Mouse (Mus musculus): Measurements from ENCODE around the gene Cldn22. TPM values are rescaled to one million over a fixed set of nuclear protein-coding genes. Genes with fewer than 3 reads are reported as not detected.

The Cldn22 gene
- polyA plus RNA-seq, 1 experiment from 2014 or later = not detected

DNA sequence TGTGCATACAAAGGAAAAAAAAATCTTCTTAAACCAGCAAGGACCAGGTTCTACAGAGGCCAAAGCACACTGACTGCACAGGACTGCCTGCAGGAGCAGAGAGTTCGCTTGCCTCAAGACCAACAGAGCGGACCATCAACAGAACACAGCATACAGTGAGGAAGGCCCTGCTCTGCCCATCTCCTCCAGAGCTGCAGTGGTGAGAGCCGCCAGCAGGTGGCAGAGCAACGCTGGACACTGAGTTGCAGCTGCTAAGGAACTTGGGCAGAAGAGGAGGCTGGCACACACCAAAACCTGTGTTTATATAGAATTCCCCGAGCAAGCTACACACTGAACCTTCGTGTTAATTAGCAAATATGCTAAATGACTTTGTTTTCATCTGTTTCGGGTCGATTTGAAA lies 42.8 kb downstream of the Cldn22 start:
- no peak overlapping the region for H3K4me3 ChIP-seq (ENCODE audit: low read depth, low read length)
- WGBS = 24% methylated on average over 8 of the region's 8 CpGs
- no peak overlapping the region for H3K9ac ChIP-seq (ENCODE audit: low read depth, low read length)
- no peak overlapping the region for H3K4me2 ChIP-seq (ENCODE audit: low read length)
- H3K9me3 ChIP-seq (replicated peaks; ENCODE audit: control insufficient read depth, low read length, poor library complexity, severe bottlenecking) = no peaks in the 10 kb centered on the region
- peaks cover 3% of the 10 kb centered on the region; the same call in 1 of the 2 replicates for H3K36me3 ChIP-seq (ENCODE audit: control insufficient read depth, insufficient read depth, low read length)
- H3K27me3 ChIP-seq (ENCODE audit: control insufficient read depth, insufficient read depth, low read depth, low read length) = no peaks in the 10 kb centered on the region
- H3K27ac ChIP-seq (ENCODE audit: low read length) = no peak overlapping the region
- no peaks in the 10 kb centered on the region for H3K4me1 ChIP-seq (ENCODE audit: control insufficient read depth, insufficient read depth, low read length)
- ATAC-seq = peak; percentile 76

GRCm38 (mm10) chr8:47872361-47873107 lies 48.3 kb downstream of the Cldn22 start:
- Histone ChIP-seq H3K36me3 (ENCODE audit: control insufficient read depth, insufficient read depth, low read length) (peaks cover 3% of the 10 kb centered on the region; the same call in 1 of the 2 replicates), H3K27me3 (ENCODE audit: control insufficient read depth, insufficient read depth, low read depth, low read length) (no peaks in the 10 kb centered on the region), H3K9me3 (replicated peaks; ENCODE audit: control insufficient read depth, low read length, poor library complexity, severe bottlenecking) (no peaks in the 10 kb centered on the region), H3K4me3 (ENCODE audit: low read depth, low read length) (no peak overlapping the region), H3K9ac (ENCODE audit: low read depth, low read length) (no peak overlapping the region), H3K4me2 (ENCODE audit: low read length) (no peak overlapping the region), H3K27ac (ENCODE audit: low read length) (no peak overlapping the region), H3K4me1 (ENCODE audit: control insufficient read depth, insufficient read depth, low read length) (no peaks in the 10 kb centered on the region)
- WGBS = 51% methylated on average over 13 of the region's 13 CpGs
- peak; percentile 83 for ATAC-seq

- Histone ChIP-seq H3K4me2 (ENCODE audit: low read length) (no peak overlapping the region), H3K27me3 (ENCODE audit: control insufficient read depth, insufficient read depth, low read depth, low read length) (no peaks in the 10 kb centered on the region), H3K4me1 (ENCODE audit: control insufficient read depth, insufficient read depth, low read length) (no peaks in the 10 kb centered on the region), H3K36me3 (ENCODE audit: control insufficient read depth, insufficient read depth, low read length) (no peaks in the 10 kb centered on the region), H3K9ac (ENCODE audit: low read depth, low read length) (no peak overlapping the region), H3K4me3 (ENCODE audit: low read depth, low read length) (no peak overlapping the region), H3K27ac (ENCODE audit: low read length) (no peak overlapping the region), H3K9me3 (replicated peaks; ENCODE audit: control insufficient read depth, low read length, poor library complexity, severe bottlenecking) (no peaks in the 10 kb centered on the region)
- ATAC-seq = no peak
- WGBS = 68% methylated on average over 13 of the region's 13 CpGs
Observed at GRCm38 (mm10) chr8:47874497-47875178, 50.4 kb downstream of the Cldn22 start.

Other genes starting within 250 kb of the Cldn22 start
- gene Ing2, start 148.9 kb upstream of the Cldn22 start, polyA plus RNA-seq (2015; fragmentation: Nextera tagmentation; extraction: Ambion mirVana) = 5.2 and 5.3 TPM in 2 replicates
- gene Cdkn2aip, start 110.5 kb upstream of the Cldn22 start, polyA plus RNA-seq (2015; fragmentation: Nextera tagmentation; extraction: Ambion mirVana) = 32.7 and 39.0 TPM in 2 replicates
- not detected in 2 replicates for gene Cldn24, start 2.3 kb upstream of the Cldn22 start, polyA plus RNA-seq (2015; fragmentation: Nextera tagmentation; extraction: Ambion mirVana)
- 4.3 and 4.7 TPM in 2 replicates for gene Wwc2, start 166.4 kb downstream of the Cldn22 start, polyA plus RNA-seq (2015; fragmentation: Nextera tagmentation; extraction: Ambion mirVana)